Mouse (Mus musculus) embryonic facial prominence, embryonic 11.5 days (tissue): Measurements from ENCODE around the gene Grm7. TPM values are rescaled to one million over a fixed set of nuclear protein-coding genes. Genes with fewer than 3 reads are reported as not detected.

ENCODE experiments used
- ATAC-seq: fragments of 200-750 bp; cut with Nextera tagmentation; replicated peaks from 2 replicates; pipeline ENCODE4 v1.8.0; 2017; ENCODE audit warnings: low read depth; ENCODE audit not compliant: insufficient number of reproducible peaks, low FRiP score, low TSS enrichment
- DNase-seq: peaks from one replicate; pipeline ENCODE4 v3.0.0-alpha.2; 2015; ENCODE audit warnings: low spot score
- H3K27ac ChIP-seq: fragments of 300-500 bp; sonication (generic); replicated peaks from 2 replicates; pipeline ENCODE4 v1.5.1; 2014; ENCODE audit warnings: mild to moderate bottlenecking, low read depth, low read length, control low read depth
- H3K27me3 ChIP-seq: fragments of 300-500 bp; sonication (generic); 2 replicates; pipeline ENCODE4 v1.6.1; 2014; ENCODE audit warnings: mild to moderate bottlenecking, low read length, moderate library complexity, mixed read lengths; ENCODE audit not compliant: control insufficient read depth, insufficient read depth
- H3K36me3 ChIP-seq: fragments of 300-500 bp; sonication (generic); replicated peaks from 2 replicates; pipeline ENCODE4 v1.6.1; 2014; ENCODE audit warnings: low read depth, mild to moderate bottlenecking, low read length, moderate library complexity, mixed read lengths; ENCODE audit not compliant: control insufficient read depth, insufficient read depth
- H3K4me1 ChIP-seq: fragments of 300-500 bp; sonication (generic); 2 replicates; pipeline ENCODE4 v1.6.1; 2014; ENCODE audit warnings: low read length, mixed read lengths; ENCODE audit not compliant: control insufficient read depth, insufficient read depth
- H3K4me2 ChIP-seq: fragments of 300-500 bp; sonication (generic); 2 replicates; pipeline ENCODE4 v1.6.1; 2014; ENCODE audit warnings: low read depth, mild to moderate bottlenecking, control low read depth, low read length, moderate library complexity
- H3K4me3 ChIP-seq: fragments of 300-500 bp; sonication (generic); 2 replicates; pipeline ENCODE4 v1.5.1; 2014; ENCODE audit warnings: low read depth, low read length, control low read depth
- H3K9ac ChIP-seq: fragments of 300-500 bp; sonication (generic); replicated peaks from 2 replicates; pipeline ENCODE4 v1.6.1; 2014; ENCODE audit warnings: mild to moderate bottlenecking, control low read depth, low read length
- H3K9me3 ChIP-seq: fragments of 300-500 bp; sonication (generic); replicated peaks from 2 replicates; pipeline ENCODE4 v1.6.1; 2016; ENCODE audit warnings: mild to moderate bottlenecking, low read length, inconsistent platforms, mixed read lengths; ENCODE audit not compliant: control insufficient read depth
- WGBS: fragments of 180-500 bp; shearing (Covaris S2); extraction: QIAGEN DNeasy Blood & Tissue Kit; methylation state at CpG from one replicate; pipeline ENCODE4 v1.1.7; 2014; 5-methylcytosine and 5-hydroxymethylcytosine counted together
- polyA plus RNA-seq: library from polyadenylated mRNA; unstranded; fragments of >200 nt; fragmentation: Nextera tagmentation; extraction: Ambion mirVana; gene quantifications from 2 replicates; pipeline ENCODE4 v1.2.1, GENCODE M21; 2014

Gene Grm7
- polyA plus RNA-seq, 1 experiment from 2014 or later, result 0.63 TPM

DNA sequence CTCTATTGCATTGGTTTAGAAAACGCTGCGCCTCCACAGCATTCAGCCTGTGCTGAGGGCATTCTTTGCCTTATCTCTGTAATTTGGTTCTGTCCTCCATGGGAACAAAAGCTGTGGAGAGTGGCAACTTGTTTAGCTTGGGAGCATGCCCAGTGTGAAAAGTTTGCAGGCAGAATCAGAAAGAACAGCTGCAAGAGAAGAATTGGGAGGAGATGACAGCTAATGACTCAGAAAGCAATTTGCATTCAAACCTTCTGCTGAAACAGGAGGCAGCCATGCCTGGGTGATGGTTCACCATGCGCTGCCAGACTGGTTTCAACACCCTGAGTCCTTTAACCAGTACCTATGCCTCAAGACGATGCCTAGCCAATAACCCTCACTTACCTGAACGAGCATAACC, 64.4 kb downstream of the Grm7 start:
- H3K4me1 ChIP-seq, result no peaks in the 10 kb centered on the region
- no peak overlapping the region for H3K9ac ChIP-seq
- no peak overlapping the region for H3K4me2 ChIP-seq
- no peaks in the 10 kb centered on the region for H3K27me3 ChIP-seq
- DNase-seq (no peak), ATAC-seq (no peak)
- H3K4me3 ChIP-seq, result no peak overlapping the region
- WGBS, result 83% methylated on average over 5 of the region's 5 CpGs
- no peaks in the 10 kb centered on the region for H3K36me3 ChIP-seq
- no peaks in the 10 kb centered on the region for H3K9me3 ChIP-seq
- no peak overlapping the region for H3K27ac ChIP-seq

DNA sequence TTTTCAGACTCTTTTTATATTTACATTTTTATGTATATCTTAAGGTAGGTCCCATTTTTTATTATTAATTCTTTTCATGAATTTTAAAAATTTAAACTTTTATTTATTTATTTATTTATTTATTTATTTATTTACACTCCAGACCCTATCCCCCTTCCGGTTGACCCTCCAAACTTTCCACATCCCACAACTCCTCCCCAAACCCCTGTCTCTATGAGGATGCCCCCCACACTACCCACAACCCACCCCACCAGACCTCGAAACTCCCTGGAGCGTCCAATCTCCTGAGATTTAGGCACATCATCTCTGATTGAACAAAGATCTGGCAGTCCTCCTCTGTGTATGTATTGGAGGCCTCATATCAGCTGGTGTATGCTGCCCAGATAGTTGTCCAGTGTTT, 69.6 kb downstream of the Grm7 start:
- ATAC-seq, result no peak
- WGBS, result 94% methylated on average over 3 of the region's 3 CpGs
- no peak overlapping the region for H3K4me2 ChIP-seq

DNA sequence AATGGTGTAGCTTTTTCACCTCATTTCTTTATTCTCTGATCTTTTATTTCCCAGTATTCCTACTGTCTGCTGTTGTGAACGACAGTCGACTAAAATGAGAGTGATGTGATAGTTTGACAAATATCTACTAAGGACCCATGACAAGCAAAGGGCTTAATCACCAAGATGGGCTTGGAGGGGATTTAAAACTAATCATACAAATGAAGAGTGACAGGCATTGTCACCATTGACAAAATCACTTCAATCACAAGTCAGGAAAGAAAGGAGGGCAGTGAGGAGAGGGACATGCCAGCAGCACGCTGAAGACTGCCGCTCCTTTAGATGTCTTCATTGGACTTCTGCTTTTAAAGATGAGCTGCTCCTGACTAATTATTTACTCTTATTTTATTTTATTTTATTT, 78.0 kb downstream of the Grm7 start:
- 81% methylated on average over 4 of the region's 4 CpGs for WGBS
- Histone ChIP-seq H3K27ac (no peak overlapping the region), H3K4me3 (no peak overlapping the region), H3K9ac (no peak overlapping the region), H3K9me3 (no peaks in the 10 kb centered on the region), H3K4me2 (no peak overlapping the region), H3K4me1 (no peaks in the 10 kb centered on the region), H3K27me3 (no peaks in the 10 kb centered on the region), H3K36me3 (no peaks in the 10 kb centered on the region)
- ATAC-seq (no peak), DNase-seq (no peak)

More for the DNA sequence above, 69.6 kb downstream of the Grm7 start:
- no peak overlapping the region for H3K4me3 ChIP-seq
- no peaks in the 10 kb centered on the region for H3K27me3 ChIP-seq
- DNase-seq, result no peak
- no peak overlapping the region for H3K9ac ChIP-seq
- H3K27ac ChIP-seq, result no peak overlapping the region
- no peaks in the 10 kb centered on the region for H3K9me3 ChIP-seq
- no peaks in the 10 kb centered on the region for H3K4me1 ChIP-seq
- no peaks in the 10 kb centered on the region for H3K36me3 ChIP-seq

DNA sequence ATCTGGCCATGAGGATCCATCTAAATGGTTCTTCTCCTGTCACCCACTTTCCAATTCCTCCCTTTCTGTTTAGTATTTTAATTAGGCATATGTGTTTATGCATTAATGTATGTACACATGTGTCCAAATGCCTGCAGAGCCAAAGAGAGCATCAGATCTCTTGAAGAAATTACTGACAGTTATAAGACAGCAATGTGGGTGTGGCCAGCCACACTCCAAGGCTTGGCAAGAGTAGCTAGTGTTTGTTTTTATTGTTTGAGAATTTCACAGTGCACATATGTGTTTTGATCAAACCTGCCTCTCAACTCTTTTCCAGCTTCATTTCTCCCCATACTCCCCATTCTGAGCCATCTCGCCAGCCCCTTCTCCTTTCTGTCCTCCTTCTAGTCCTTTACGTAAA, 88.5 kb downstream of the Grm7 start:
- no peaks in the 10 kb centered on the region for H3K4me1 ChIP-seq
- H3K9ac ChIP-seq, result no peak overlapping the region
- no peak for DNase-seq
- no peaks in the 10 kb centered on the region for H3K9me3 ChIP-seq
- H3K4me3 ChIP-seq, result no peak overlapping the region
- ATAC-seq, result no peak
- no peaks in the 10 kb centered on the region for H3K27me3 ChIP-seq
- H3K27ac ChIP-seq, result no peak overlapping the region
- 84% methylated on average over 2 of the region's 2 CpGs for WGBS
- H3K36me3 ChIP-seq, result no peaks in the 10 kb centered on the region
- no peak overlapping the region for H3K4me2 ChIP-seq

DNA sequence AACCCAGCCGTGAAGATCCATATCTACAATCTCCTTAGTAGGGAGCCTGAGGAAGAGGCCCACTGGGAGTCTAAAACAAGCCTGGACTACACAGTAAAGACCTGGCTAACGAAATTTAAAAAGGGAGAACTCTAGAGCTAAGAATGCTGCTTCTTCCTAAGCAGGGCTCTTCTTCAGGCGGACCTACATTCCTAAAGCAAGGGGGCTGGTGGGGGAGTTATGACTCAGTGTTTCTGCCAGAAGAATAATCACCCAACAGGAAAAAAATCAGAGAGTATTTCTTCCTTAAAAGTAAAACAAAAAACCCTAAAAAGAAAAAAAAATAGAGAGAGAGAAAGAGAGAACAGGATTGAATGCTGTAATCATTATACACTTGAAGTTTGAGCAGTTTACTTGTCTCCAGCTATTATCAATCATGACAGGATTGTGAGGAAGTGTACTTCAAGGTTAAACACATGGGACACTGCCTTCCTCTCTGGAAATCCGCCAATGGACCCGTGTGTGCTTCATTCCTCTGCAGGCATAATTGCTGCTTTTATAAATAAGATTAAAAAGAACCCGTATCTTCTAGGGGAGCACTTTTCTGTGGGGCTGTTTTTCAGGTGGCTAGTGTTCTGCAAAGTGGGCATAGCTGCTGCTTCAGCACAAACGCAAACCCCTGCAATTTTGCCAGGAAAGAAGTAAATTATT, 98.7 kb downstream of the Grm7 start:
- 35% methylated on average over 7 of the region's 7 CpGs for WGBS
- peak; percentile 22 for DNase-seq
- H3K9ac ChIP-seq, result no peak overlapping the region
- no peaks in the 10 kb centered on the region for H3K27me3 ChIP-seq
- no peak for ATAC-seq
- H3K27ac ChIP-seq, result no peak overlapping the region
- no peaks in the 10 kb centered on the region for H3K4me1 ChIP-seq
- no peaks in the 10 kb centered on the region for H3K36me3 ChIP-seq
- H3K9me3 ChIP-seq, result no peaks in the 10 kb centered on the region
- H3K4me2 ChIP-seq, result no peak overlapping the region
- H3K4me3 ChIP-seq, result no peak overlapping the region

DNA sequence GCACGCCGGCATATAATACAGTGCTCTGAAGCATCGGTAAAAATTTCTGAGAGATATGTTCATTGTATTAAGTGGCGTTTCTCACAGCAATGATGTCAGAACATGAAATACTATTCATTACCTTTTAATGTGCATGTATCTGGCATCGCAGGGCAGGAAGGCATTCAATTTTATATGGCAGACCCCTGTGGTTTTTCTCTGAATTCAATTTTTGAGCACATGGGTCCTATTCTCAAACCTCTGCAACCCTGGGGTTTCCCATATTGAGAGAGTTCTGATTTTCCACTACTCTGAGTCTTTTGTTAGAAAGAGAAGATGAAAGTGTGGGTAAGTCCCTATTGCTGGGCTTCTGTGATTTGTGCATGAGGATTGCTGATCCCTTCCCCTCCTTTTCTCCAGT, 110.5 kb downstream of the Grm7 start:
- Histone ChIP-seq H3K4me3 (no peak overlapping the region), H3K4me1 (no peaks in the 10 kb centered on the region), H3K27me3 (no peaks in the 10 kb centered on the region), H3K27ac (no peak overlapping the region), H3K9ac (no peak overlapping the region), H3K4me2 (no peak overlapping the region), H3K36me3 (no peaks in the 10 kb centered on the region), H3K9me3 (no peaks in the 10 kb centered on the region)
- DNase-seq (no peak), ATAC-seq (no peak)
- WGBS, result 89% methylated on average over 5 of the region's 5 CpGs

DNA sequence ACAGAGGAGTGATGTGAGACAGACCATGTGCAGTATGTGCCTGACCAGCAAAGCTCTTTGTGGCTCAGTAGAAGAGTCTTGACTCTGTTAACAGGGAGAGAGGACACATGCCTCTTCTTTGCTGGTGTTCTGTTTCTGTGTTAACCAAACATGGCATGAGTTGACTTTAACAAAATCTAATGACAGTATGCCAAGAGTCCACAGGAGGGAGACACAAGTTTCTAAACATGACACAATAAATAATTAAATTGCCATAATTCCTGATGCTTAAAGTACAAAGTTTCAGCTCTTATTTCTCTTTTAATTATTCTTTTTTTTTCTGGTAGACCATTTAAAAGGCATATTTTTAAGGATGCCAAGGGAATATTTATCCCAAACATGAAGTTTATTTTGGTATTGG, 124.2 kb downstream of the Grm7 start:
- no peak for ATAC-seq

DNA sequence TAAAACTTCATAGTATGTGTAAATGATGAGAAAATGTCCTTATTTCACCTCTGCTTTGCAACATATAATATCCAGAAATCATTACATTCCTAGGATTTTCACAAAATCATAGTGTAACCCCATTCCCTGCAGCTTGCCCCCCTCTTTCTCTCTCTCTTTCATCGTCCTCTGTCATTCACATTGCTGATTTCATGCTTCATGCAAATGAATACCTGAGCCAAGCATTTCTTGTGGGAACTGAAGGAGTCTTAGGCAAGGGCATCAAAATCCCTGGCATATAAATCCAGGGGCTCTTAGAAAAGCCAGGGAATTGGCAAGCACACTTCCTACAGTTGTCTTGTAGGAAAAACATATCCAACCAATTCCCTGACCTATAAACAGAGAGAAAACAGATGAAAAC, 127.3 kb downstream of the Grm7 start:
- Histone ChIP-seq H3K27ac (no peak overlapping the region), H3K27me3 (no peaks in the 10 kb centered on the region), H3K4me2 (no peak overlapping the region), H3K4me3 (no peak overlapping the region), H3K36me3 (no peaks in the 10 kb centered on the region), H3K4me1 (no peaks in the 10 kb centered on the region), H3K9me3 (no peaks in the 10 kb centered on the region), H3K9ac (no peak overlapping the region)
- WGBS, result 29% methylated on average over 1 of the region's 1 CpGs
- ATAC-seq (no peak), DNase-seq (no peak)

More for the DNA sequence above, 124.2 kb downstream of the Grm7 start:
- no peaks in the 10 kb centered on the region for H3K36me3 ChIP-seq
- H3K4me2 ChIP-seq, result no peak overlapping the region
- no peak for DNase-seq
- H3K9me3 ChIP-seq, result no peaks in the 10 kb centered on the region
- H3K4me3 ChIP-seq, result no peak overlapping the region
- H3K27me3 ChIP-seq, result no peaks in the 10 kb centered on the region
- no peak overlapping the region for H3K27ac ChIP-seq
- H3K4me1 ChIP-seq, result no peaks in the 10 kb centered on the region
- no peak overlapping the region for H3K9ac ChIP-seq
